Mouse (Mus musculus) erythroid progenitor cell, adult 5-6 weeks (primary cell): ENCODE results near the gene Magea2. TPM values are rescaled to one million over a fixed set of nuclear protein-coding genes. Genes with fewer than 3 reads are reported as not detected.
"Not testable (repeated sequence)": the region's sequence is repeated elsewhere in the genome, so short reads cannot be mapped to it uniquely, and the experiment has no call there.

Experiments
- ATAC-seq: replicated peaks from 2 replicates; pipeline ENCODE4 v1.8.0; 2016; ENCODE audit warnings: moderate number of reproducible peaks, mild to moderate bottlenecking, moderate TSS enrichment, inconsistent platforms; ENCODE audit not compliant: poor library complexity, low FRiP score, severe bottlenecking
- total RNA-seq, 2 experiments: library from RNA; stranded (forward) in 1 of 2; stranded (reverse) in 1 of 2; fragments of 150-400 nt in 1 of 2; fragments of 186-747, 209-891 nt in 1 of 2; gene quantifications; 2 replicates each; pipeline versions ENCODE4 v1.2.3 to v1.2.4; 2015 to 2017; ENCODE audit warnings: low replicate concordance in 2 of 2

Gene Magea2
- total RNA-seq (2015; ENCODE audit: low replicate concordance): not detected in 2 replicates
- not detected in 2 replicates for total RNA-seq (2017; ENCODE audit: low replicate concordance)

DNA sequence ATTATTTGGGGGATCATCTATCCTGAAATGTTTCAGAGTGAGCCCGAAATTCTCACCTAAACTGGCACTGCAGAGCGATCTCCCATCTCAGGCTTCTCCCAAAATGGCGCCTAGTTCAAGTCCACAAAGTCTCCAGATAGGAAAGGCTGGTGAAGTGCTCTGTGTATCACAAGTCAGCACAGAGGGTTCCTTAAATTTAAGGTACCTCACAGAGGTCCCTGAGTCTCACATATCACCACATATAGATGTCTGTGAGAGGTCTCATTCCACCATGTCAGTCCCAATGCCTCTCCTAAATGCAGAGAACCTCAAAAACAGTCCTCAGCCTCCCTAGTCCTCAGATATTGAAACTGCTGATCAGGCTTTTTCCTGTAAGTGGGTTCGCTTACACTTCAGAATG lies at the start of gene Magea2:
Magea2 (minus strand) TSS at position 101 of the 400 bp plus-strand sequence.
- not testable (repeated sequence) for ATAC-seq

DNA sequence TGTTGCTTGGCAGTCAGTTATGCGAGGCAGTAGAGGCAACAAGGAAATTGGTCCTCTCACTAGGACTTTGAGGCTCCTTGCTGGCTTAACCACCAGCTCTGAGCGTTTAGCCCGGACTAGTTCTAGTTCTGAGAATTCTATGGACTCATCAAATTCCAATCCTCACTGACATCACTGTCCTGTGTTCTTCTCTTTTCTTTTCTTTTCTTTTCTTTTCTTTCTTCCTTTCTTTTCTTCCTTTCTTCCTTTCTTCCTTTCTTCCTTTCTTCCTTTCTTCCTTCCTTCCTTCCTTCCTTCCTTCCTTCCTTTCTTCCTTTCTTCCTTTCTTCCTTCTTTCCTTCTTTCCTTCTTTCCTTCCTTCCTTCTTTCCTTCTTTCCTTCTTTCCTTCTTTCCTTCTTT lies 34.8 kb upstream of the Magea2 start, which contains the start of gene Cldn34b2:
Cldn34b2 (minus strand) TSS at position 101 of the 400 bp plus-strand sequence.
- ATAC-seq: not testable (repeated sequence)

DNA sequence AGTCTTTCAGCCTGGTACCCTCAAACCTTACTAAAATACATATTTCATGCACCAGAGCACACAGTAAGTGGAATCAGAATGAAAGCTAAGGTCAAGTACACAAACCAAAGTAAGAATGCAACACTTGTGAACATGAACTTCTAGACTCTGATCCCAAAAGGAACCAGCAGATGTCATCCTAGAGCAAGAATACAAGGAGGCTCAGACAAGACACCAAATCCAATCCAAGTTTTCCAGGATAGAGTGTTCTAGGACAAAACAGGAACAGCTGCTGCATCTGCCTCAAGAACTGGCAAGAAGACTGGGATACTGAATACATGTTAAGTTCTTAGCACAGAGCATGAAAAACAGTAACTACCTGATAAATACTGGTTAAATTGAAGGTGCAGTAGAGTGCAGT lies 4.6 kb upstream of the Magea2 start:
- ATAC-seq: no peak

DNA sequence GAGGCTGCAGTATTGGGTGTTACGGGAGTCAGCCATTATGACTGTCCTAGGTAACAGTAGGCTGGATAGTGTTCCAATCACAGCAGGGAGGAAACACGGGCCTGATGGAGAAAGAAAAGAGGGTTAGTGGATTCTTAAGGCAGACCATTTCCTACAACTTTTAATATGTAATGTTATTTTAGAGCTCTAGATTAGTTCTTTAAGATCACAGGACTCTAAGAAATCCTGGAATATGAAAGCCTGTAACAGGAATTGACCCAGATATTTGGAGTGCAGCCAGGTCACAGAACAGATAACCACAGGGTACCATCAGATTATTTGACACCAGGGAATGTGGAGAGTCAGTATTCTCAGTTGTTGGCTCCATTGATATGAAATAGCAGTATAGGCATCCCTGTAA lies 3.8 kb downstream of the Magea2 start, which contains the start of gene Magea1:
Magea1 (minus strand) TSS at position 101 of the 400 bp plus-strand sequence.
- ATAC-seq: not testable (repeated sequence)

DNA sequence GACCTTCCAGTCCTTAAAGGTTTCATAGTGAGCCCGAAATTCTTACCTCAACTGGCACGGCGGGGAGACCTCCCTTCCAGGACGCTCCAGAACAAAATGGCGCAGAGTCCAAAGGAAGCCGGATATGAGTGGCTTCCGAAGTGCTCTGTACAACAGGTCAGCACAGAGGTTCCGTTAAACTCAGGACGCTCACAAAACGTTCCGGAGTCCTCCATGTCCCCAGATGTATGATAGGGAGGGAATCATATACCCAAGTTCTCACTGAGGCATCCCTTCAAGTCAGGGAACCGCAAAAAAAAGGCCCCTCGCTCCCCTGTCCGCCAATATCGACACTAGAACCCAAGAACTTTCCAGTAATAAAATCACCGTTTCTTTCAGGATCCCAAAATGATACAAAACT lies 30.4 kb downstream of the Magea2 start, which contains the start of gene Magea5:
Magea5 (minus strand) TSS at position 101 of the 400 bp plus-strand sequence.
- ATAC-seq: not testable (repeated sequence)

DNA sequence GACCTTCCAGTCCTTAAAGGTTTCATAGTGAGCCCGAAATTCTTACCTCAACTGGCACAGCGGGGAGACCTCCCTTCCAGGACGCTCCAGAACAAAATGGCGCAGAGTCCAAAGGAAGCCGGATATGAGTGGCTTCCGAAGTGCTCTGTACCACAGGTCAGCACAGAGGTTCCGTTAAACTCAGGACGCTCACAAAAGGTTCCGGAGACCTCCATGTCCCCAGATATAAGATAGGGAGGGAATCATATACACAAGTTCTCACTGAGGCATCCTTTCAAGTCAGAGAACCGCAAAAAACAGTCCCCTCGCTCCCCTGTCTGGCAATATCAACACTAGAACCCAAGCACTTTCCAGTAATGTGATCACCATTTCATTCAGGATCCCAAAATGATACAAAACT lies 97.7 kb downstream of the Magea2 start, which contains the start of gene Magea8:
Magea8 (minus strand) TSS at position 101 of the 400 bp plus-strand sequence.
- not testable (repeated sequence) for ATAC-seq

Other genes starting within 250 kb of the Magea2 start
- not detected in 2 replicates for gene Cldn34b1, start 203.4 kb downstream of the Magea2 start, total RNA-seq (2015; ENCODE audit: low replicate concordance)
- not detected in 2 replicates for gene Cldn34b1, start 203.4 kb downstream of the Magea2 start, total RNA-seq (2017; ENCODE audit: low replicate concordance)
- not detected in 2 replicates for gene Magea6, start 157.7 kb downstream of the Magea2 start, total RNA-seq (2015; ENCODE audit: low replicate concordance)
- not detected in 2 replicates for gene Magea6, start 157.7 kb downstream of the Magea2 start, total RNA-seq (2017; ENCODE audit: low replicate concordance)
- not detected in 2 replicates for gene Magea3, start 144.2 kb downstream of the Magea2 start, total RNA-seq (2015; ENCODE audit: low replicate concordance)
- gene Magea3, start 144.2 kb downstream of the Magea2 start, total RNA-seq (2017; ENCODE audit: low replicate concordance): not detected in 2 replicates
- not detected in 2 replicates for gene Magea8, start 97.8 kb downstream of the Magea2 start, total RNA-seq (2015; ENCODE audit: low replicate concordance)
- not detected in 2 replicates for gene Magea8, start 97.8 kb downstream of the Magea2 start, total RNA-seq (2017; ENCODE audit: low replicate concordance)
- gene Magea5, start 30.5 kb downstream of the Magea2 start, total RNA-seq (2015; ENCODE audit: low replicate concordance): not detected in 2 replicates
- not detected in 2 replicates for gene Magea5, start 30.5 kb downstream of the Magea2 start, total RNA-seq (2017; ENCODE audit: low replicate concordance)
- not detected in 2 replicates for gene Magea1, start 3.9 kb downstream of the Magea2 start, total RNA-seq (2015; ENCODE audit: low replicate concordance)
- not detected in 2 replicates for gene Magea1, start 3.9 kb downstream of the Magea2 start, total RNA-seq (2017; ENCODE audit: low replicate concordance)
- gene Cldn34b2, start 34.7 kb upstream of the Magea2 start, total RNA-seq (2015; ENCODE audit: low replicate concordance): not detected in 2 replicates
- gene Cldn34b2, start 34.7 kb upstream of the Magea2 start, total RNA-seq (2017; ENCODE audit: low replicate concordance): not detected in 2 replicates
- gene Sat1, start 122.8 kb upstream of the Magea2 start, total RNA-seq (2015; ENCODE audit: low replicate concordance): 115 and 148 TPM in 2 replicates
- gene Sat1, start 122.8 kb upstream of the Magea2 start, total RNA-seq (2017; ENCODE audit: low replicate concordance): 38.1 and 82.3 TPM in 2 replicates
- 11.9 and 13.4 TPM in 2 replicates for gene Acot9, start 168.8 kb upstream of the Magea2 start, total RNA-seq (2015; ENCODE audit: low replicate concordance)
- gene Acot9, start 168.8 kb upstream of the Magea2 start, total RNA-seq (2017; ENCODE audit: low replicate concordance): 2.0 and 5.0 TPM in 2 replicates
- gene Prdx4, start 247.1 kb upstream of the Magea2 start, total RNA-seq (2015; ENCODE audit: low replicate concordance): 27.4 and 65.4 TPM in 2 replicates
- gene Prdx4, start 247.1 kb upstream of the Magea2 start, total RNA-seq (2017; ENCODE audit: low replicate concordance): 13.7 and 34.9 TPM in 2 replicates